Mouse (Mus musculus): Measurements from ENCODE around the gene Gad2. TPM values are rescaled to one million over a fixed set of nuclear protein-coding genes. Genes with fewer than 3 reads are reported as not detected.
"Not testable (repeated sequence)": the region's sequence is repeated elsewhere in the genome, so short reads cannot be mapped to it uniquely, and the experiment has no call there.

Gene Gad2
- not detected in 2 replicates for polyA plus RNA-seq (2012; rRNA removed)

DNA sequence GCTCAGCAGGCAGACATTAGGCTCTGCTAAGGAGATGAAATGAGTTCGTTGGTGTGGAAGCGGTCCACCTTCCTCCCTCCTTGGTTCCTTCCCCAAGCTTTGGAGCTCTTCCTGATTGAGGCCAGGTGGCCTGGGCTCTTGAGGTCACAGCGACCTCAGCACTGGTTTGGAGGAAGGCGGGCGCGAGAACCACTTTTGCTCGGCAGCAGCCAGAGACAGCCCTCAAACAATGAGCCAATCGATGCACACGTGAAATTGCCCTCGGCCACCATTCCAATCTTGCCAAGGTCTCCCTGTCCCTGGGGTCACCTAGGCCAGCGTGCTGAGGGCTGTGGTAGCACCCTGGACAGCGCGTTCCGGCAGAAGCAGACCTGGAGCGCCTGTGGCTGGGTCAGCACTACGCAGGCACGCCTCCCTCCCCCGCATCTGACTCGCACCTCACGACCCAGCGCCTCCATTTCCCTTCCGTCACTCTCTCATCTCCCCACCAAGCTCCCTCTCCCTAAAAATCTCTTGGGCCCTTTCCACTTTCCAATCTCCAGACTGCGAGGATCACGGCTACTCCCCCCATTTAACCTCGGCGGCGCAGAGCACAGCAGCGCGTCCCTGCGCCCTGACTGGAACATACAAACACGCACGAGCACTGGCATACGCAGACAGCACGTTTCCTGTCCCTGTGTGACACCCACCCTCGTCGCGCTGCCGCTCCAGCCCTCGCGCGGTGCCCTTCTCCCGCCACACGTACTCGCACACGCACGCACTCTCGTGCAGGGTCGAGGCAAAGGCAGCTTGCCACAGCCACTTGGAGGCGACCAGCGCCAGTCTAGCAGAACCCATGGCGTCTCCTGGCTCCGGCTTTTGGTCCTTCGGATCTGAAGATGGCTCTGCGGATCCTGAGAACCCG, at the start of gene Gad2:
Gad2 (plus strand) TSS at position 378 of the 904 bp plus-strand sequence.
- no peak for DNase-seq (ENCODE audit: low spot score)

DNA sequence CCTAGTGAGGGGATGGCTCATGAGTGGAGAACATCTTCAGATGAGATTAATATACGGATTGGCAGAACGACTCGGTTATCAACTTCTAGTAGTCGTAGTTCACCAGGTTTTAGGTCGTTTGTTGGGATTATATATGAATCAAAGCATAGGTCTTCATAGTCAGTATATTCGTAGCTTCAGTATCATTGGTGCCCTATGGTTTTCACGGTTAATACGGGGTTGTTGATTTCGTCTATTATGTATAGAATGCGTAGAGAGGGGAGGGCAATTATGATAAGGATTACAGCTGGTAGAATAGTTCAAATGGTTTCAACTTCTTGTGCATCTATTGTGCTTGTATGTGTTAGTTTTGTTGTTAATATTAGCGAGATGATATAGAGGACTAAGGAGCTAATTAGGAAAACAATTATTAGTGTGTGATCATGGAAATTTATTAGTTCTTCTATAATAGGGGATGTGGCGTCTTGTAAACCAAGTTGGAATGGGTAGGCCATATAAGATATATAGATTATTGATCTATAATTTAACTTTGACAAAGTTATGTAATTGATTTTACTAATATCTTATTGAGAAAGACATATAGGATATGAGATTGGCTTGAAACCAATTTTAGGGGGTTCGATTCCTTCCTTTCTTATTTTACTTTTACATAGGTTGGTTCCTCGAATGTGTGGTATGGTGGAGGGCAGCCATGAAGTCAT, 34.4 kb upstream of the Gad2 start:
- DNase-seq (ENCODE audit: low spot score), result not testable (repeated sequence)

DNA sequence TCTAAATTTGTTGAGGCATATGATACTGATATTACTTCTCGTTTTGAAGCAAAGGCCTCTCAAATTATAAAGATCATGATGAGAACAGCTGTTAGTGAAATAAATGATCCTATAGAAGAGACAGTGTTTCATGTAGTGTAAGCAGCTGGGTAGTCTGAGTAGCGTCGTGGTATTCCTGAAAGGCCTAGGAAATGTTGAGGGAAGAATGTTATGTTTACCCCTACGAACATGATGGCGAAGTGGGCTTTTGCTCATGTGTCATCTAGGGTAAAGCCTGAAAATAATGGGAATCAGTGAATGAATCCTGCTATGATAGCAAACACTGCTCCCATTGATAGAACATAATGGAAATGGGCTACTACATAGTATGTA, 33.8 kb upstream of the Gad2 start:
- not testable (repeated sequence) for DNase-seq (ENCODE audit: low spot score)

DNA sequence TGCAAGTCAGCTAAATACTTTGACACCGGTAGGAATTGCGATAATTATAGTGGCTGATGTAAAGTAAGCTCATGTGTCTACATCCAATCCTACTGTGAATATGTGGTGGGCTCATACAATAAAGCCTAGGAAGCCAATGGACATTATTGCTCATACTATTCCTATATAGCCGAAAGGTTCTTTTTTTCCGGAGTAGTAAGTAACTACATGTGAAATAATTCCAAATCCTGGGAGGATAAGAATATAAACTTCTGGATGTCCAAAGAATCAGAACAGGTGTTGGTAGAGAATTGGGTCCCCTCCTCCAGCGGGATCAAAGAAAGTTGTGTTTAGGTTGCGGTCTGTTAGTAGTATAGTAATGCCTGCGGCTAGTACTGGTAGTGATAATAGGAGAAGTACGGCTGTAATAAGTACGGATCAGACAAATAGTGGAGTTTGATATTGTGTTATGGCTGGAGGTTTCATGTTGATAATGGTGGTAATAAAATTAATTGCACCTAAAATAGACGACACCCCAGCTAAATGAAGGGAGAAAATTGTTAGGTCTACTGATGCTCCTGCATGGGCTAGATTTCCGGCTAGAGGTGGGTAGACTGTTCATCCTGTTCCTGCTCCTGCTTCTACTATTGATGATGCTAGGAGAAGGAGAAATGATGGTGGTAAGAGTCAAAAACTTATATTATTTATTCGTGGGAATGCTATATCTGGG, 33.2 kb upstream of the Gad2 start:
- not testable (repeated sequence) for DNase-seq (ENCODE audit: low spot score)

DNA sequence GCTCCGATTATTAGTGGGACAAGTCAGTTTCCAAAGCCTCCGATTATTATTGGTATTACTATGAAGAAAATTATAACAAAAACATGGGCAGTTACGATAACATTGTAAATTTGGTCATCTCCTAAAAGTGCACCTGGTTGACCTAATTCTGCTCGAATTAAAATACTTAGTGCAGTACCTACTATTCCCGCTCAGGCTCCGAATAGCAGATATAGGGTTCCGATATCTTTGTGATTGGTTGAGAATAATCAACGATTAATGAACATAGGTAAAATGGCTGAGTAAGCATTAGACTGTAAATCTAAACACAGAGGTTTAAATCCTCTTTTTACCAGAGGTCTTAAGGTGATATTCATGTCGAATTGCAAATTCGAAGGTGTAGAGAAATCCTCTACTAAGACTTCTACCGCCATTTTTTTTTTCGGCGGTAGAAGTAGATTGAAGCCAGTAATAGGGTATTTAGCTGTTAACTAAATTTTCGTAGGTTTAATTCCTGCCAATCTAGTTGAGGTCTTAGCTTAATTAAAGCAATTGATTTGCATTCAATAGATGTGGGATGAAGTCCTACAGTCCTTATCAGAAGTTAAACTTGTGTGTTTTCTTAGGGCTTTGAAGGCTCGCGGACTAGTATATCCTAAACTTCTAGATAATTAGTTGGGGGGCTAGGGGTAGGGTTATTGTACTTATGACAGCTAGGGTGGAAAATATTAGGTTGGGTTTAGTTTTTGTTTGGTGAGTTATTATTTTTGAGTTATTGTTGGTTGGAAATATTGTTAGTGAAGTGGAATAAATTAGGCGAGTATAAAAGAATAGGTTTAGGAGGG, 32.4 kb upstream of the Gad2 start:
- DNase-seq (ENCODE audit: low spot score), result not testable (repeated sequence)

DNA sequence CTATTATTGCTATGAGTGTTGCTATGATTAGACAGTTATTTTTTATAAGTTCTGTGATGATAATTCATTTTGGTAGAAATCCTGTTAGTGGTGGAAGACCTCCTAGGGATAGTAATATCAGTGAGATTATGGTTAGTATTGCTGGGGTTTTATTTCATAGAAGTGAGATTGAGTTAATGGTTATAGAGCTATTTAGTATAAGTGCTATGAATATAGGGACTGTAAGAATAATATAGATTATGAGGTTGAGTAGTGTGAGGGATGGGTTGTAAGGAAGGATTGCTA, 31.9 kb upstream of the Gad2 start:
- no peak for DNase-seq (ENCODE audit: low spot score)

DNA sequence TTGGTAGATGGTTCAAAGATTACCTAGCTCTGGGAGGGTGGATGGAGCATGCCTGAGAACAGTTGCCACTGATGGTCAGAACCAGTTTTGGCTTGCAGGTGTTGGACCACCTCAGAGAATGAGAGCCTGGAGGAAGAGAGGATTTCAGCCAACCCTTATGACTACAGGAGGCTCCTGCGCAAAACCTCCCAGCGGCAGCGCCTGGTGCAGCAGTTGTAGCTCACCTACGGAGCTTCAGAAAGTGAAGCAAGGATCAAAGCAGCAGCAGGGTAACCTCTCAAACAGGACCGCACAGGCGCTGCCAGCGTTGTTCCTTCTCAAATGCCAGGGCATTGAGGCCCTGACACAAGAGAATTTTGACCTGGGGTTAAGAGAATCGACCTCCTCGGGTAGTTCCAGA, 4.1 kb upstream of the Gad2 start:
- no peak for DNase-seq (ENCODE audit: low spot score)

DNA sequence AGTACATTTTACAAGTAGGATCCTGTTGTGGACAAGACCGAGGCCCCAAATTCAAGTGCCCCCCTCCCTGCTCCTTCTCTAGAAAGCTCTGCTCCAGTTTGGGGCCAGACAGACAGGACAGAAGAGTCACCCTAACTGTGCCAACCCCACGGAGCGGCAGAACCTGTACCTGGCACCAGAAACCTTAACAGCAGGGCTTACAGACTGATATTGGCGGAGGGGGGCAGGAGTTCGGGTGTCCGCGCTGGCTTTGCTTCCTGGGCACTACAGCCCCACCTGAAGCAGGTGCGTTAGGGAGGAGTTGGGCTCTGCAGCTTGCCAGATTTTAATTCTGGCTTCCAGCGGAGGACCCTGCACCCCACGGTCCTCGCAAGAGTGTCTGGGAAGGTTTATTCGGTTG, 2.6 kb upstream of the Gad2 start:
- no peak for DNase-seq (ENCODE audit: low spot score)

DNA sequence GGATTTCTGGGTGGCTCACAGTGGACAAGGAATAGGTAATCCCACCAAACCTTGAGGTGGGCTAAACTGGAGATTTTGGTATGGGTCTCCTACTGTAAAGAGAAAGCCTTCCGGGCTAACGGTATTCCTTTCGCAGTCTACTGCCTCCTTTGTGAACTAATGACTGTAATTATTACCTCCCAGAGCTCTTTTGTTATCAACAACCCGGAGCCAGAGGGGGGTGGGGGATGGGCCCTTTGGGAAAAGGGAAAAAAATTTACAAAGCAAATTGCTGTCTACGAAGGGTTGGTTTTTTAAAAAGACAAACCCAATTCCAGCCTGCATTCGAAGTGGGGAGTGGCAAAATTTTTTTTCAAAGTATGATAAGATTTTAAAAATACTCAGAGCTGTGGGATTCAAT, 2.0 kb upstream of the Gad2 start:
- no peak for DNase-seq (ENCODE audit: low spot score)

DNA sequence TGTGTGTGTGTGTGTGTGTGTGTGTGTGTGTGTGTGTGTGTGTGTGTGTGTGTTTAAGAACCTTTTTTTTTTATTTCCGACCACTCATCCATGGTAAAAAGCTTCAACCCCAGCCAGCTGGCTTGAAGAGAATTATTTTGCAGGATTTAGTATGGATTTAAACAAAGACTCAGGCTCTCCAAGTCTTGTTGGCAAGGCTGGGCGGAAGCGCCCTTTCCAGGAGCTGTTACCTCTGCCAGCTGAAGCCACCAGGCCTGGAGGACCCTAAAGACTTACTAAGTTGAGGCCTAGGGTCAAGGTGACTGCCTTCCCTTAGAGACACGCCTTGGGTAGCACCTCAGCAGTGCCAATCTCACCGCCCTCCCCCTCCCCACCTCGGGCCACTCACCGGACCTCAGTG, 1.5 kb upstream of the Gad2 start:
- no peak for DNase-seq (ENCODE audit: low spot score)

DNA sequence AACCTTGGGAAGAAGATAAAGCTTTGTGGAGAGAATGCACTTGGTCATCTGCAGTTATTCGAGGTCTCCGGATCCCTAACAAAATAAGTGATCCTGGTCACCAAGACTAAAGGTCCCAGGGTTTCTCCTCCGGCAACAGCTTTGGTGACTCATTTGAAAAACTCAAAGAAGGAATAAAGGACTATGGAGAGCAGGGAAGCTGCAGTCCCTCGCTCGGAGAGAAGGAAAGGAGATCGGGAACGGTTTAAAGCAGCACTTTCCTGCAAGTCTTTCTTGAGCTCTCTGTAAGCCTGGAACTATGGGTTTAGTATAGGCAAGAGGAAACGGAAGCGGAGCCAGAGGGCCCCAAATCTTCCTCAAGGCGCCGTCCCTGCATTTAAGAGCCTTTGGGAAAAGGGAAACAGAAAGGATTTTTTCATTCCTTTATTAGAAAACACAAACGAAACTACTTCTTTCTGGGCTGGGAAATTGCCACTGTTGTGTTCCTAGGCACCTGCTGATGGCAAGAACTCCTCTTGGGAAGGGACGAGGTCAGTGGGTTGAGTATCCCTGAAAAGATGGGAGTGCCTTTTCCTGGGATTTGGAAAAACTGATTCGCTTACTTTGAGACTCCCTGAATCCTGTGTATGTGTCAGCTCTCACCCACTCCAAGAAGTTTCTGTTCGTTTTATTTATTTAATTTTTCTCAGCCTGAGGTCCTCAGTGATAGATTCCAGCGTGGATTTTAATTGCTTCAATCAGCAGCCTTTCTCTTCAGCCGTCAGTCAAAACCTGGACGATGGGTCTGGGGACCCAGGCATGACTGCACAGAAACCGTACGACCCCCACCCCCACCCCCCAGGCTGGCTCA, 802 bp upstream of the Gad2 start:
- no peak for DNase-seq (ENCODE audit: low spot score)

DNA sequence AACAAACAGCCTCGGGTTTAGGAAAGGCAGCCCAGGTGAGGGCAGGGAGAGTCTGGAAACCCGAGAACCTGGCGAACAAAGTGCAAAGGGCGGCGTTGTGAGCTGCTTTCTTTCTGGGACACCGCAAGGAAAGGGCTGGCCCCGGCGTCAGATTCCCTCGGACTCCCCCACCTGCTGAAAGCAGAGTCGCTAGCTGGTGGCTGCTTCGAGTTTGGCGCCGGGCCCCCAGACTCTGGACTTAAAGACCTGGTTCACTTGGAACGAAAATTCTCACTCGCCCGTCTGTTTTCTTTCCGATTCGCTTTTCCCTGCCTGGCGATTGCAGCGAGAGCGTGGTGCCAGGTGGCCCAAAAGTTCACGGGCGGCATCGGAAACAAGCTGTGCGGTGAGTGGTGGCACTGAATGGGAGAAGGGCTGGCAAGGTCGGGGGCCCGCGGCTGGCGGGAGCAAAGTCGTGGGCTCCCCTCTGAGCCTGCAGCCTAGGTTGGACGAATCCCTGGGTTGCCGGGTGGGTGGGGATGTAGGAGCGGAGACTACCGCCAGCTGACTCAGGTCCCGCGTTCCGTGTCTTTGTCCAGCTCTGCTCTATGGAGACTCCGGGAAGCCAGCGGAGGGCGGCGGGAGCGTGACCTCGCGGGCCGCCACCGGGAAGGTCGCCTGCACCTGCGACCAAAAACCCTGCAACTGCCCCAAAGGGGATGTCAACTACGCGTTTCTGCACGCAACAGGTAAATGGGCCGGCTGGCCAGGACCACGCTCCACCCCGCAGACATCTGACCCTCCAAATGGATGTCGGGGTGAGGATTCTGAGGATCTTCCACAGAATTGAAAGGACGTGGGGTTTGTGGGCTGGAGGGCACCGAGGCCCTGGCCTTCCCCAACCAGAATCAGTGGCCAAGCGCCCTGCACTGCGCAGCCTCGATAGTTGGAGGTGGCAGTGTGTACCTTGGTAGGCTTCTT, 1.4 kb downstream of the Gad2 start:
- DNase-seq (ENCODE audit: low spot score), result no peak

DNA sequence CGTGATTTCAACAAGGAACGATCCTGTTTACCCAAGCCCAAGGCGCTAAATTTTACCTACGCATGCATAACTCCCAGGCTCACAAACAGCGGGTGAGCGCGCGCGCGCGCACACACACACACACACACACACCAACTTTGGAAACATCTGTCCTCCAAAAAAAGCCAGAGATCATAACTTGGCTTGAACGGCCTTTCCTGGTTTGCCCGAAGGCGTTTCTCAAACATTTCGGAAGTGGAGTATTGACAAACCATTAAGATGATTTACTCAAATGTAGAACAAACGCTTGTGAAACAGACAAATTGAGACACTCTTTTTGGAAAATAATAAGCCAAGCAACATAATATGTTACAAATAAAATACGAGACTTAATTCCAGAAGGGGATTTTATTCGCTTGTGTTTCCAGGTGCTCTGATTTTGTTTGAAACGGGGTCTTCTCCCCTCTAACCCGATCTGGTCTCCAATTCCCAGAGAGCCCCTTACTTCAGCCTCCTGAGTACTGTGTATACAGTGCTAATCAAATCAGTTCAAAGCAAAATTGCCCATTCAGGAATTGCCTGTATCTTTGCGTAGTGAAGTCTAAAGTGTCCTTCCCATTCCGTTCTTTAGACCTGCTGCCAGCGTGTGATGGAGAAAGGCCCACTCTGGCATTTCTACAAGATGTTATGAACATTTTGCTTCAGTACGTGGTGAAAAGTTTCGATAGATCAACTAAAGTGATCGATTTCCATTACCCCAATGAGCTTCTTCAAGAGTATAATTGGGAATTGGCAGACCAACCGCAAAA, 2.4 kb downstream of the Gad2 start:
- DNase-seq (ENCODE audit: low spot score), result no peak

DNA sequence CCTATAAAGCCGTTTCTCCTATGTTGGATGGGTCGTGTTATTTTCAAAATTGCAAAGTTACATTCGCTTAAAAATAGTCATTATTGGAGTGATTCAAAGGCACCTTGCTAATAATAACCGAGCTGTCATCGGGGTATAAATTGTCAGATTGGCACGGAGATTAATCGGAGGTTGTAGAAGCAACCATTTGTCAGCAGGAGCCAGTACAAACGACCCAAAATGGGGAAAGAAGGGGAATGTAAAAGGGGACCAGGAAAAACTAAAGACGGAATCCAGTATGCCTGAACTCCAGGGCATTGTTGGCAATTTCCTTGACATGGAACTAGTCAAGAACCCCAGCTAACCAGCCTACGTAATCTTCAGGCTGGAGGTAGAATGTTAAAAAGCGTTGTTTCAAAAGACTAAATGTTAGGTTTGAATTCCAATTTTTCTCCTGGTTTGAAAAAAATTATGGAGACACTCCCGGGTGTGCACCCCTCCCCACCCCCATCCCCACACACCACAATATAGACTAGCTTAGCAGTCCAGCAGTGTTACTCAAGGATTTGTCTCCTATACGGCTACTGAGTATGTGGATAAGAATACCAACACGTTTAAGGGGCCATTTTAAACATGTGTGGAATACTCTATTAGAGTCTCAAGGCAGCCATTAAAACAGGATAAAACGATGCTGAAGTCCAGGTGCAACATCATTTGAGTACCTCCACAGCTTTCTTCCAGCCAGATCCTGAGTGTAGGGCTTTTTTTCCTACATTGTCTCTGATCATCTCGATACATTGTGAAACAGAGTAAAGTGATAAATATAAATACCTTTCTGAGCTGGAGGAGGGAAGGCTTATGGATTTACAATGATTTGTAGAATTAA, 3.3 kb downstream of the Gad2 start:
- DNase-seq (ENCODE audit: low spot score), result no peak

DNA sequence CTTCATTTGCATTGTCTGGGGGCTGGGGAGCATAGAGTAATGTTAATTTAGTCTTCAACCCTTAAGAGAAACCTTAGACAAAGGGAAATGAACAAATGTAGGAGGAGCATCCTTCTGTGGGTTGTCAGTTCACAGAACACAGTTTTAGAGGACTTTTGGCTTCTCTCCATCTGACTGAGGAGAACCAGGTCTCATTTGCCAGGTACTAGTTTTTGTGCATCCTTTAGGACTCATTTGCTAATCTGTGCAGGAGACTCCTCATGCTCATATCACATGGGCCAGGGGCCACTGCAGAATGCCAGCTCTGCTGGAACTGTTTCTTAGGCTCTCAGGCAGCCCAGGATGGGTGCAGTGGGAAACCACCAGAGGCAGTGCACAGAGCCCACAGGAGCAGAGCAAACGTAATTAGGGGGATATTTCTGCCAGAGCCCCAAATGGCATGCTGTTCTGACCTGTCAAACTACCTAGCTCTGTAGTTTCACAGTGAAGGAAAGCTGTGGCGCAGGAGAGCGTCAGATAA, 5.2 kb downstream of the Gad2 start:
- no peak for DNase-seq (ENCODE audit: low spot score)

DNA sequence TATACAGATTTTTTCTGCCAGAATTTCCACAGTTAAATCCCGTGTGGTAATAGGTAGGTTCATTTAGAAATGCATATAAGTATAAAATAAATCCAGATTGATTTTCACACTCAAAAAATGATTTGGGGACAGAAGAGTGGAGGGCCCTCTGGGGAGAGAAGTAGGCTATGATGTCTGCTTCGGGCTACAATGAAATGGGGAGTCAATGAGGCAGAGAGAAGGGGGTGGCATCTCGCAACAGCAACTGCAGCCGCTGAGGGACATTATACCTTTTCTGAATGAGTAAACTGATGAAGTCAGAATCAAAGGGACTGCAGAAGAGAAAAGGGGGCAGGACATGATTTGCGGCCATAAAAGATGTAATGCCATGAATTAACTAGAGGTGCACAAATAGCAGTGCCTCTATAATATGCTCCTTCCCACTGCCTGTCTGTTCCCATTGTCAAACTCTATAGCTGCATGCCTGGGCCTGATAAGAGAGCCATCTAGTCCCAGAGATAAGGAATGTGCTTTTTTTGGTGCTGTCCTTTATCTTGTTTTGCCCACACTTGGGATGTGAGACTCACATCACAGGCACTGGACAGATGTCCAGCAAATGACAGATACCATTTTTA, 5.9 kb downstream of the Gad2 start:
- no peak for DNase-seq (ENCODE audit: low spot score)

DNA sequence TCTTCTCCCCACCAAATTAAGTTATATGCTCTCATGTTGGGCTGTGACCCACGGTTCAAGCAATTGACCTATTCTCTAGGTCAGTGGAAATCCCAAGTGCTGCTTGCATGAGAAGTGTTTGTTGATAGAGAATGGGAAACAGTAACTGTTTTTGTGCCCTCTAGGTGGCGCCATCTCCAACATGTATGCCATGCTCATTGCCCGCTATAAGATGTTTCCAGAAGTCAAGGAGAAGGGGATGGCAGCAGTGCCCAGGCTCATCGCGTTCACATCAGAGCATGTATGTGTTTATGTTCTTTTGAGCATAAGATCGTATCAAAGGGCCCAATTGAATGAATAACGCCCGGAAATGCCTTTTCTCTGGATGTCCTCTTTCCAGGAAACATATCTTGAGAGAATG, 12.8 kb downstream of the Gad2 start:
- DNase-seq (ENCODE audit: low spot score), result no peak
